Mouse (Mus musculus): ENCODE measurements at regions not wholly inside any gene's neighbourhood (a gene's known extent, or its start where the extent isn't known, plus 50 kb on each side); places are given as distances from the start of the nearest gene placed in this dataset.
"Not testable (repeated sequence)": the region's sequence is repeated elsewhere in the genome, so short reads cannot be mapped to it uniquely, and the experiment has no call there.

- ATAC-seq (replicated peaks; ENCODE audit: poor library complexity, severe bottlenecking), result no peak
Measured at GRCm38 (mm10) chr9:31654213-31654612, 190.0 kb upstream of the Tmem45b start.

- ATAC-seq (replicated peaks; ENCODE audit: poor library complexity, severe bottlenecking), result no peak
Measured at GRCm38 (mm10) chr9:31653788-31654187, 189.5 kb upstream of the Tmem45b start.

GRCm38 (mm10) chr9:31650362-31651130 is 186.3 kb upstream of the Tmem45b start:
- no peak for ATAC-seq (replicated peaks; ENCODE audit: poor library complexity, severe bottlenecking)

DNA sequence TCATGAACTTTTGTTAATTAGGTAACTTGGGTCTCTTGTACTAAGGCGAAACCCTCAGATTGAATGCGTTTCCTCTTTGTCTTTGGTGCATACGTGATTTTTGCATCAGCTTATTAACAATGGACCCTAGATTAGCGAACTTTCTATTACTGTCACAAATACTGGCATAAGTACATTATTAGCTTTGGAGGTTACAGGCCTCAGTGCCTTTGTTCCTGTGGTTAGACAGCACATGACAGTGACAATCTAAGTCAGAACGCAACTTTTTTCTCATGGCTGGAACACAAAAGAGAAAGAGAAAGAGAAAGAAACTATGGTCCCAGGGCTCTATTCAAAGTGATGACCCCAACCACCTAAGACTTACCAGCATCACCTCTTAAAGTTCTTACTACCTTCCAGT is 184.8 kb upstream of the Tmem45b start:
- ATAC-seq (replicated peaks; ENCODE audit: poor library complexity, severe bottlenecking), result no peak

DNA sequence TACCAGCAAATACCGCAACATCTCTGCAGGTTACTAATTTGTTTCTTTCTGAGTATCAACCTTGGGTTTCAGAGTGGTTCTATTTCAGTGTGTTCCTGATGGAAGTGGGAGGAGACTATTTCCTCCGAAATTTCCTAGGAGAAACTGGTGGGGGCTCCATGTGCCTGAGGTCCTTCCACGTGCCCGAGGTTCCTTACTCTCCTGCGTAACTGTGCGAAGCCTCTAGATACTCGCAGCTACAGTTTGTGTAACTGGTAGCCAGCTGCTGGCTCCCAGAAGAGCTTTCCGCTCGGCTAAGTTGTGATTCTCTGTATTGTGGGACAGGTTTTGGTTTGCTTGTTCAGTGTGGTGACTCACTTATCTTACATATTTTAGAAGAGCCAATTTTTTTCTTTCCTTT is 184.3 kb upstream of the Tmem45b start:
- no peak for ATAC-seq (replicated peaks; ENCODE audit: poor library complexity, severe bottlenecking)

GRCm38 (mm10) chr9:31645114-31645513 is 180.9 kb upstream of the Tmem45b start:
- ATAC-seq (replicated peaks; ENCODE audit: poor library complexity, severe bottlenecking), result no peak

DNA sequence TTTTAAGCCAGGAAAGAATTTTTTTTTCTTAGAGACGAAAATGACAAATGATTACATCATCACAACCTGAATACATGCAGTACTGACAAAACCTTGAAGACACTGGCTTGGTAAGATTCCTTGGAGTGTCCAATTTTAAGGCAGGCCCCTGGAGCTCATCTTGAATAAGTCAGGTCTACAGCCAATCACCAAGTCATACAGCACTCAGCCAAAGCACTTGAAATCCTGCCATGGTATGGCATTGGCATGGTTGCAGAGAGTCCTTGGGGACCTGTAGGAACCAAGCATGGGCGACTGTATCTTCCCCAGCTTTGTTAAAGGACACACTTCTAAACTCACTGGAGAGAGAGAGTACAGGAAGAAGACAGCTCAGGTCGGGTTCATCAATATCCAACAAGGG is 179.8 kb upstream of the Tmem45b start:
- no peak for ATAC-seq (replicated peaks; ENCODE audit: poor library complexity, severe bottlenecking)

DNA sequence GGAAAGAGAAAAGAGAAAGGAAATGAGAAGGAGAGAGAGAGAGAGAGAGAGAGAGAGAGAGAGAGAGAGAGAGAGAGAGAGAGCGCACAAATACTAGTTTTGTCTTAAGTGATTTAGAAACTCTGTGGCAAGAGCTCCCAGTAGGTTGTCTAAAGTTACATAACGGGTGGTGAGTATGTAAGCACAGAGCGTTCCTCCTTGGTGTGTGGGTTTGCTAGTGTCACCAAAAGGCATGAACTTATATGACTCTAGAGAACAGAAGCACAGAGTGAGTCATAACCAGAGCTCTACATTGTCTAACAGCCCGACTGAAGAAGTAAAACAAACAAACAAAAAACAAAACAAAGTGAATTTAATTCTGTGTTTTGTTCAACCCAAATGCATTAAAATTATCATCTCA is 177.9 kb upstream of the Tmem45b start:
- no peak for ATAC-seq (replicated peaks; ENCODE audit: poor library complexity, severe bottlenecking)

DNA sequence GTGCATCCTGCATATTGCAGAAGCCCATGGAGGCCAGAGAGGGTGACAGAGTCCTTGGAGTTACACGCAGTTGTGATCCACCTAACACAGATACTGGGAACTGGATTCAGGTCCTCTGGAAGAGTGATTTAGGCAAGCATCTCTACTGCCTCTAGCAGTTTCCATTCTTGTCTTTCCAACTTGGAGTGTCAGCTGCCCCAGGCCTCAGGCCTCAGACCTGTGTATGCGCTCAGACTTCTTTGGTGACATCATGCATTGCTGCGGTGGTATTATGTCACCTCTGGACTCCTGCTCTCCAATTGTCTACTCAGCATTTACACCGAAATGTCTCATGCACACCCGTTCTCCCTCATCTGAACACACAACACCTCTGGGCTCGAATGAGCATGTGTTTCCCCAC is 164.0 kb upstream of the Tmem45b start:
- no peak for ATAC-seq (replicated peaks; ENCODE audit: poor library complexity, severe bottlenecking)

DNA sequence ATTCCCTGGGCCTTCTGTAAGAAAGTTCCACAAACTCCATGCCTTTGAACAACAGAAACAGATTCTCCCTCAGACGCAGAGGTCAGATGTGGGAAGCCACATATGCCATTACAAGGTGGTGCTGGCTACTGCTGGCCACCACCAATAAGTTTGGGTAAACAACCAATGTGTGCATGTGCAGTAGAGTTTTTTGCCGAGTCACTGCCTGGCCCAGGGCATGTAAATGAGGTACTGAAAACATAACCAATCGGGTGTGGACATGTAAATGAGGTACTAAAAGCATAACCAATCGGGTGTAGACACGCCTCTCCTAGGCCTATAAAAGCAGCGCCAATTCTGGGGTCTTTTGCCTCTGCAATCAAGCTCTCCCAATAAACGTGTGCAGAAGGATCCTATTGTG is 157.3 kb upstream of the Tmem45b start:
- ATAC-seq (replicated peaks; ENCODE audit: poor library complexity, severe bottlenecking), result not testable (repeated sequence)

GRCm38 (mm10) chr9:31619344-31619743 is 155.1 kb upstream of the Tmem45b start:
- ATAC-seq (replicated peaks; ENCODE audit: poor library complexity, severe bottlenecking), result no peak

DNA sequence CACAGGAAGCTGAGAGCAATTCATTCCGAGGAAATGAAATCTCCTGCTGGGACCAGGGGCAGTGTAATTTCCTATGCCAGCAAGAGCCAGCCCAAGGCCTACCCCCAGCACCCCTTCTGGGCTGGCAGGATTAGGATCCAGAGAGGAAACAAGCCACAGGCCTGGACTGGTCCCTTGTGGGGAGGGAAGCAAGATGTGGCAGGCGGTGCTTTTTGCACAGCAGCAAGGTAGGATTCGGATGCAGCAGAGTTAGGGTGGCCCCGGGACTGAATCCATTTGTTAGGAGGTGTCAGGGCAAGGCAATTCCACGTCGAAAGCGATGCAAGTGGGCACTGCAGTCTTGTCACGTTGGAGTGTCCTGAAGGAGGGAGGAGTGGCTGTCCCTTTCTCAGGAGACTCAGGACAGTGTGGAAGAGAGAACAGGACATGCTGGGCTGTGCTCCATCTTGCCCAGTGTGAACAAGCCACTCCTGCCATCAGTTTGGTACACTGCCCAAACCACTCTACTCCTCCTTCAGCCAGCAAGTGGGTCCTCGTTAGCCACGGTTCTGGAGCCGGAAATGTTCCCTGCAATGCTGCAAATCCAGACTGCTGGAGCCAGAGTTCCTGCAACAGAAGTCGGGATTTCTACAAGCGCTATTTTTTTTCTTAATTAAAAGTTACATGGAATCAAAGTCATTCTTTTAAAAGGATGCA is 150.1 kb upstream of the Tmem45b start:
- ATAC-seq (replicated peaks; ENCODE audit: poor library complexity, severe bottlenecking), result no peak

DNA sequence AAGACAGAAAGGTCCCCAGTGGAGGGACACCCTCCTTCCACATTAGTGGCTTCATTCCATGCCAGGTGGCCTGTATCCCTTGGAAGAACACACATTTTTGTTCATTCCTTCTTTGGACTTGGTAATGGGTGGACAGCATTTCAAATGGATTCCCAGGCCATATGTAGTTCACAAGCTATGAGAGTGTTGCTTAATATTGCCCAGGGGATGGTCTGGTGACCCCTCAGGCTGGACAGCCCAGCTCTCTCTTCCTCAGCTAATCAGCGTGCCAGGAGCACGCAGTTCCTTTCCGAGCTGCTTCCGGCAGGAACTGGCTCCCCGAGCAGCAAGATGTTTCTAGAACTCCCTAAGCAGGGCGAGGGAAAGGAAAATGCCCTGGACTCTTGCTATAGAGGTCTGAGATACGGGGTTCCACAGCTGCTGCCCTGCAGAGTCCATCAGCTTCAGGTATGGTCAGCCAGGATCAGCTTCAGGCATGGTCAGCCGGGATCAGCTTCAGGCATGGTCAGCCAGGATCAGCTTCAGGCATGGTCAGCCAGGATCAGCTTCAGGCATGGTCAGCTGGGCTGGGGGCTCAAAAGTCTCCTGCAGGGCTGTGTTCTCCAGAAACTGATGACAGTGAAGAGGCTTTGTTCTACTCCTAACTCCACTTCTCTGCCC is 146.9 kb upstream of the Tmem45b start:
- ATAC-seq (replicated peaks; ENCODE audit: poor library complexity, severe bottlenecking), result no peak

DNA sequence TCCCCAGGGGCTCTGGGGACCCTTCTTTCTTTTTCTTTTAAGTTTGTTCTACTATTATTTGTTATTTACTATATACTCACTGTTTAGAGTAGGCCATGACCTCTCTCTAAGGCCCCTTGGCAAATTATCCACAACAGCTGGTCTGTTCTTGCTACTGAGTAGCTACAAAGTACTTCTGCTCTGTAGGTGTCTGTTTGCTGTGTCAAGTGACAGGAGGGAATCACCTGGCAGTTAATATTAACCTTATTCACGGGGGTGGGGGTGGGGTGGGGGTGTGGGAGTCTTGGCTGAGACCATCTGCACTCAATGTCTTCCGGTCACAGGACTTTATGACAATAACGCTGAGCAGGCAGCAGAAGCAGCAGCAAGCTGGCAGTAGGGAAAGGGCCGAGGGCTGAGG is 146.4 kb upstream of the Tmem45b start:
- ATAC-seq (replicated peaks; ENCODE audit: poor library complexity, severe bottlenecking), result no peak

DNA sequence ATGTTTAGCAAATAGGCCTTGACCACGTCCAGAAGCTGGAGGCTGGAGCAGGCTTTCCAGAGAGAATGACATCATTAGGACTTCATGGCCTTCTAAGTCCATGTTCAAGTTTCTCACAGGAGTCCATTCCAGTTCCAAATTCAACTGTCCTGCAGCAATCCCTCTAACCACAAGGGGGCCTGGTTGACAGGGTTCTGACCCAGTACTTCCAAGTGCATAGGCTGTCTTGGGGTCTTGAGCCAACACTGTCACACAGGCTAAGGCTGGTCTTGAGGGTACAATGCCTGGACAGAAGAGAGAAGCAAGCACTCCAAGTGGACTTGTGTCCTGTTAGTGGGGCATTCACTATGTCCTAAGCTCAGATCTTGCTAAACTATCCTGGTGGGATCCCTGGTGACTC is 145.9 kb upstream of the Tmem45b start:
- no peak for ATAC-seq (replicated peaks; ENCODE audit: poor library complexity, severe bottlenecking)

DNA sequence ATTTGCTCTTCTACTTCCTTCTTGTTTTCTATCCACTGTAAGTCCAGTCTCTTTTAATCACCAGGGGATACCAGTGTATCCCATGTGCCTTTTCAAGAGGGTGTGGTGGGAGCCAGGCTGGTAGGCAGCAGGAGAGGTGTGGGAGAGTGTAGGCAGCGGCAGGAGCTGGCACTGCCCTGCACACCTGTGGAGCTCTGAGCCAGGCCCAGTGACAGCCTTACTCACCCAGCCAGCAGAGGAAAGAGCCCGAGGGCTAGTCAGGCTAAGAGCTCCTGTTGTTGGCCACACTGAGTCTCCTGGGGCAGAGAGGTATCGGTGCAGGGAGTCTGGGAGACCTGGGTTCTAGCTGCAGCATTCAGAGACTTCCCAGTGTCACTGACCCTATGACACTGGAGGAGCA is 145.5 kb upstream of the Tmem45b start:
- ATAC-seq (replicated peaks; ENCODE audit: poor library complexity, severe bottlenecking), result no peak

DNA sequence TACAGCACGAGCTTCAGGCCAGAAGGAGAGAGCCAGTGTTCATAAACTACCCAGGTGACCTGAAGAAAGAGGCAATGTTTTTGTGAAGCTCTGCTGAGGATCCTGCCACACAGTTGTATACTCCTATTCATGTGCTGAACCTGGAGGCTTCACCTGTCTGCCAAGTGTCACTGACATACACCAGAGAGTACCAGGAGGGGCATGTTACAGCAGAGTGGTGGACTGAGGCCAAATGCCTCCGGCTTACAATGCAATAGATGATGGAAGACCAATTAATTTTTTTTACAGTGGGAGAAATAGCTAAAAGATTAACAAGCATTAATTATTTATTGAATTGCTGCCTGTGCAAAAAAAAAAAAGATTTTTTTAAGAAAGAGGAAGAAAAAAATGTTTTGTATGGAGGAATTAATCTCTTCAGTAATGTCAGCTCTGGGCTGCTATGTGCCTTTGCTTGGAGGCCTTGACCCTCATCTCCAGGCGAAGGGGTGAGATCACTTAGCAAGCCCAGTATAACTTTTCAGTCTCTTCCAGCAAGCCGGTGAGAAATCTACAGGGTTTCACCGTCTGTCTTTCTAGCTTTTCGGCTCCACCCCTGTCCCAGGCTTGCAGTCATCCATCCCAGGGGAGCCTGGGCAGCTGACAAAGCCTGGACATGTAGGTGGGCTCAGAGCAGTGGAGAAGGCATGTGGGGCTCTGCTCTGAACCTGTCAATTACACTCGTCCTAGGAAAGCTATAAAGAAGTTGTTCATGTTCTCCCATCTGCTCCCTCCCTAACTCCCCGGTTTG is 144.0 kb upstream of the Tmem45b start:
- ATAC-seq (replicated peaks; ENCODE audit: poor library complexity, severe bottlenecking), result no peak

GRCm38 (mm10) chr9:31606936-31607335 is 142.7 kb upstream of the Tmem45b start:
- ATAC-seq (replicated peaks; ENCODE audit: poor library complexity, severe bottlenecking), result no peak

- ATAC-seq (replicated peaks; ENCODE audit: poor library complexity, severe bottlenecking), result no peak
Measured at GRCm38 (mm10) chr9:31604497-31605090, 140.3 kb upstream of the Tmem45b start.

DNA sequence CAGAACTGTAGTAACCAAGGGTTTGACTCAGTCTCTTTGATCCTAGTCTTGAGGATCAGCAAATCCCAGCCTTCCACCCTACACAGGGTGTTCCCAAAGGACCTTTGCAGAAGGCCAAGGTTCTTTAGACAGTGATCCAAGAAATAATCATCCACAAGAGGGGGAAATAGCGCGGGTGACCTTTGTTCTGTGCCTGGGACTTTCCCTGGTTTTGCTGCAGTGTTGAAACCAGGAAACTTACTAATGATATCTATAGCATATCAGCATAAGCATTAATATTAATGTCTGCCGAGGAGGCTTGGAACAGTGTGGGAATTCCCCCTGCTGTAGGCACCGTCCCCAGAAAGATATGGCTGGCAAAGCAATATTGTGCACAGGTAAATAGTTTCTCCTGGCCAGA is 138.4 kb upstream of the Tmem45b start:
- no peak for ATAC-seq (replicated peaks; ENCODE audit: poor library complexity, severe bottlenecking)
